Mouse (Mus musculus) induced T-regulatory cell, adult 2 months (primary cell): ENCODE measurements around the gene Vmn1r225.
"Not testable (repeated sequence)": the region's sequence is repeated elsewhere in the genome, so short reads cannot be mapped to it uniquely, and the experiment has no call there.

Experiments
- DNase-seq: peaks from one replicate; pipeline ENCODE4 v3.0.0-alpha.2; 2012; ENCODE audit warnings: low read depth

The Vmn1r225 gene

GRCm38 (mm10) chr17:20497858-20498257 is at the start of gene Vmn1r225:
Gene Vmn1r225 (plus strand): TSS chr17:20498158.
- no peak for DNase-seq

GRCm38 (mm10) chr17:20473311-20473710 is 24.6 kb upstream of the Vmn1r225 start:
- DNase-seq = no peak

GRCm38 (mm10) chr17:20481231-20481630 is 16.7 kb upstream of the Vmn1r225 start, which contains the start of gene Vmn2r108:
Gene Vmn2r108 (minus strand): TSS chr17:20481331.
- no peak for DNase-seq

DNA sequence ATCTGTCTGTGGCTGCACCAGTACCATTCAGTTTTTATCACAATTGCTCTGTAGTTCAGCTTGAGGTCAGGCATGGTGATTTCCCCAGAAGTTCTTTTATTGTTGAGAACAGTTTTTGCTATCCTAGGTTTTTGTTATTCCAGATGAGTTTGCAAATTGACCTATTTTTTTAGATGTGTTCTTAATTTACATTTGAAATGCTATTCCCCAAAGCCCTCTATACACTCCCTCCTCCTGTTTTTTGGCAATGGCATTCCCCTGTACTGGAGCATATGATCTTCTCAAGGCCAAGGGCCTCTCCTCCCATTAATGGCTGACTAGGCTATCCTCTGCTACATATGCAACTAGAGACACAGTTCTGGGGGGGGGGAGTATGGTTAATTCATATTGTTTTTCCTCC is 10.3 kb downstream of the Vmn1r225 start:
- DNase-seq = not testable (repeated sequence)
